Mouse (Mus musculus) fibroblast of lung, adult 2 months (primary cell): ENCODE measurements around the gene Emcn.

Experiments
- DNase-seq: peaks from one replicate; pipeline ENCODE4 v3.0.0-alpha.2; 2011; ENCODE audit warnings: low read depth

Emcn gene

GRCm38 (mm10) chr3:137340938-137341337 lies at the start of gene Emcn:
Emcn (plus strand) TSS chr3:137341067.
- no peak for DNase-seq

- no peak for DNase-seq
Observed at GRCm38 (mm10) chr3:137293174-137293591, 47.7 kb upstream of the Emcn start.

GRCm38 (mm10) chr3:137298230-137298629 lies 42.6 kb upstream of the Emcn start:
- DNase-seq = no peak

GRCm38 (mm10) chr3:137300210-137300609 lies 40.7 kb upstream of the Emcn start:
- DNase-seq = no peak

GRCm38 (mm10) chr3:137301195-137301594 lies 39.7 kb upstream of the Emcn start:
- DNase-seq = no peak

- DNase-seq = no peak
Observed at GRCm38 (mm10) chr3:137302804-137303203, 38.1 kb upstream of the Emcn start.

GRCm38 (mm10) chr3:137309959-137310358 lies 30.9 kb upstream of the Emcn start:
- no peak for DNase-seq

GRCm38 (mm10) chr3:137312540-137312939 lies 28.3 kb upstream of the Emcn start:
- DNase-seq = no peak

GRCm38 (mm10) chr3:137313775-137314362 lies 27.0 kb upstream of the Emcn start:
- no peak for DNase-seq

GRCm38 (mm10) chr3:137318371-137318770 lies 22.5 kb upstream of the Emcn start:
- no peak for DNase-seq

- peak; percentile 6 for DNase-seq
Observed at GRCm38 (mm10) chr3:137319950-137320349, 20.9 kb upstream of the Emcn start.

- DNase-seq = no peak
Observed at GRCm38 (mm10) chr3:137322304-137322703, 18.6 kb upstream of the Emcn start.

- no peak for DNase-seq
Observed at GRCm38 (mm10) chr3:137329898-137330297, 11.0 kb upstream of the Emcn start.

GRCm38 (mm10) chr3:137330950-137331349 lies 9.9 kb upstream of the Emcn start:
- no peak for DNase-seq

GRCm38 (mm10) chr3:137332531-137332930 lies 8.3 kb upstream of the Emcn start:
- no peak for DNase-seq

GRCm38 (mm10) chr3:137335957-137336356 lies 4.9 kb upstream of the Emcn start:
- DNase-seq = no peak

GRCm38 (mm10) chr3:137343446-137343845 lies 2.6 kb downstream of the Emcn start:
- no peak for DNase-seq

GRCm38 (mm10) chr3:137351882-137352281 lies 11.0 kb downstream of the Emcn start:
- no peak for DNase-seq

- no peak for DNase-seq
Observed at GRCm38 (mm10) chr3:137356697-137357096, 15.8 kb downstream of the Emcn start.

GRCm38 (mm10) chr3:137367123-137367825 lies 26.4 kb downstream of the Emcn start:
- DNase-seq = no peak

- no peak for DNase-seq
Observed at GRCm38 (mm10) chr3:137367826-137368325, 27.0 kb downstream of the Emcn start.

- no peak for DNase-seq
Observed at GRCm38 (mm10) chr3:137372854-137373253, 32.0 kb downstream of the Emcn start.

GRCm38 (mm10) chr3:137382311-137382710 lies 41.4 kb downstream of the Emcn start:
- no peak for DNase-seq

- DNase-seq = no peak
Observed at GRCm38 (mm10) chr3:137395588-137395987, 54.7 kb downstream of the Emcn start.
